Mouse (Mus musculus): ENCODE measurements around the gene Akap7. TPM values are rescaled to one million over a fixed set of nuclear protein-coding genes. Genes with fewer than 3 reads are reported as not detected.

Gene Akap7
- total and polyA plus RNA-seq, 3 experiments: 17.2 to 59.1 (median 56.2) TPM

DNA sequence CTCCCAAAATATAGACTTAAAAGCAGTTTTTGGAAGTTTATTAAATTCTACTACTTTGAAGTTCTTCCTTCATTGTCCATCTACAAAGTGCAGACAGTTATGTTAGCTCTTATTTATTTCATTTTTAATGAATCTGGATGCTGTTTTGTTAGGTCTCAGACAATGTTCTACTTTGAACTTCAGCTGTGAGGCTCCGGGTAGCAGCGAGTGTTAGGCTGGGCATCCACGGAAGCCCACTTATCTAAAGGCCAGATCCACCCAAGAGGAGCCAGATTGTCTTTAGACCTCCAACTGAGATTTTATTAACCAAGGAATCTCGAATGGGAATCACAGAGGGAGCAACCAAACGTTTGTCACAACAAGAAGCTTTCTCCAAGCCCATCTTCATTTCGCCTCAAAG is 2.5 kb downstream of the Akap7 start:
- no peak for DNase-seq
- H3K27me3 ChIP-seq (ENCODE audit: control insufficient read depth, insufficient read depth, low read length): no peaks in the 10 kb centered on the region
- no peaks in the 10 kb centered on the region for H3K36me3 ChIP-seq (ENCODE audit: control insufficient read depth, insufficient read depth, low read length)
- H3K4me3 ChIP-seq: no peak overlapping the region
- no peaks in the 10 kb centered on the region for H3K4me1 ChIP-seq (ENCODE audit: control insufficient read depth, insufficient read depth, low read length)
- no peak overlapping the region for H3K9ac ChIP-seq (ENCODE audit: low read depth, low read length)
- H3K79me2 ChIP-seq (replicated peaks; ENCODE audit: control insufficient read depth, insufficient read depth, low read length): no peaks in the 10 kb centered on the region
- intact Hi-C loops (cut with DNase I): no loop called here
- TF ChIP-seq EP300 (IDR thresholded peaks at IDR 0.05; ENCODE audit: insufficient read depth, low read depth, low read length) (no peak), CTCF (IDR thresholded peaks at IDR 0.05) (no peak), POLR2A (IDR thresholded peaks at IDR 0.05; ENCODE audit: insufficient read depth, low read depth, low read length) (no peak)
- 65% methylated on average over 6 of the region's 6 CpGs for WGBS
- no peak overlapping the region for H3K27ac ChIP-seq

DNA sequence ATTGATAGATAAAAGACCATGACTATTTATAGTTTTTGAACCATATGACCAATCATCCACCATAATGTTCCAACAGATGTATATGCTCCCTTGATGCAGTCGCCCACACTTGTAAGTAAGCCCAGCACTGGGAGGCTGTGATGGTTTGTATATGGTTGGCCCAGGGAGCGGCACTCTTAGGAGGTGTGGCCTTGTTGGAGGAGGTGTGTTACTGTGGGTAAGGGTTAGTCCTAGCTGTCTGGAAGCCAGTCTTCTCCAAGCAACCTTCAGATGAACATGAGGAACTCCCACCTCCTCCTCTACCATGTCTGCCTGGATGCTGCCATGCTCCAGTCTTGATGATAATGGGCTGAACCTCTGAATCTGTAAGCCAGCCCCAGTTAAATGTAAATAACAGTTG is 3.1 kb downstream of the Akap7 start:
- 100% methylated on average over 2 of the region's 2 CpGs for WGBS
- H3K4me1 ChIP-seq (ENCODE audit: control insufficient read depth, insufficient read depth, low read length): no peaks in the 10 kb centered on the region
- DNase-seq: no peak

DNA sequence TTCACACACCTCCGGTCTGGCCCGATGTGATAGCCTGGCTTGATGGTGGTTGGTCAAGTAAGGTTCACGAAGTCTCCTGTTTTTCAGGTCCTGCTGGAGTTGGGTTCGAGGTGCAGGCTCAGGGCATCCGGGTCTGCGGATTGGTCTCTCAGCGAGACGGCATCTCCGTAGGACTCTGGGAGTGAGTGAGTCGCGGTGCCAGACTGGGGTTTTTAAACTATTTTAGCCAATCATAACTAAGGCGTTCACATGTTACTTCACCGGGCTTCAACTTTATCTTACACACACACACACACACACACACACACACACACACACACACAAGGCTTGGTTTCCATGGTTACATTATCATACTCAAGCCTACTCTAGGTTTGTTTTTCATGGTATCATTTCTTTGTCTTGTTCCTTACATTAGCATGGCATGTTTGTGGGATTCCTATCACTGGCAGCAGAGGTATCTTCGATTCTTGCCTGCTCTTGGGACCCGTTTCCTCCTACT is 8.6 kb downstream of the Akap7 start:
- no peak for DNase-seq
- no peaks in the 10 kb centered on the region for H3K27me3 ChIP-seq (ENCODE audit: control insufficient read depth, insufficient read depth, low read length)
- TF ChIP-seq EP300 (IDR thresholded peaks at IDR 0.05; ENCODE audit: insufficient read depth, low read depth, low read length): no peak
- TF ChIP-seq POLR2A (IDR thresholded peaks at IDR 0.05; ENCODE audit: insufficient read depth, low read depth, low read length): 0 out of 2 replicates have a peak, but pooled peaks have one; percentile 19
- no peak overlapping the region for H3K9ac ChIP-seq (ENCODE audit: low read depth, low read length)
- WGBS: 87% methylated on average over 15 of the region's 15 CpGs
- H3K4me1 ChIP-seq (ENCODE audit: control insufficient read depth, insufficient read depth, low read length): peaks cover 5% of the 10 kb centered on the region
- no peak overlapping the region for H3K27ac ChIP-seq
- no peaks in the 10 kb centered on the region; the same call in 1 of the 2 replicates for H3K79me2 ChIP-seq (replicated peaks; ENCODE audit: control insufficient read depth, insufficient read depth, low read length)
- H3K4me3 ChIP-seq: no peak overlapping the region
- no peaks in the 10 kb centered on the region; the same call in 1 of the 2 replicates for H3K36me3 ChIP-seq (ENCODE audit: control insufficient read depth, insufficient read depth, low read length)
- intact Hi-C loops (cut with DNase I): loop anchor here (2.0 kb wide), 1 partner anchor 32 kb away; no protein-coding TSS in a partner anchor

More for the DNA sequence above, 3.1 kb downstream of the Akap7 start:
- Histone ChIP-seq H3K36me3 (ENCODE audit: control insufficient read depth, insufficient read depth, low read length) (no peaks in the 10 kb centered on the region), H3K27me3 (ENCODE audit: control insufficient read depth, insufficient read depth, low read length) (no peaks in the 10 kb centered on the region), H3K9ac (ENCODE audit: low read depth, low read length) (no peak overlapping the region), H3K79me2 (replicated peaks; ENCODE audit: control insufficient read depth, insufficient read depth, low read length) (no peaks in the 10 kb centered on the region), H3K4me3 (no peak overlapping the region), H3K27ac (no peak overlapping the region)
- TF ChIP-seq CTCF (IDR thresholded peaks at IDR 0.05): no peak
- no peak for TF ChIP-seq POLR2A (IDR thresholded peaks at IDR 0.05; ENCODE audit: insufficient read depth, low read depth, low read length)
- TF ChIP-seq EP300 (IDR thresholded peaks at IDR 0.05; ENCODE audit: insufficient read depth, low read depth, low read length): no peak
- intact Hi-C loops (cut with DNase I): no loop called here

DNA sequence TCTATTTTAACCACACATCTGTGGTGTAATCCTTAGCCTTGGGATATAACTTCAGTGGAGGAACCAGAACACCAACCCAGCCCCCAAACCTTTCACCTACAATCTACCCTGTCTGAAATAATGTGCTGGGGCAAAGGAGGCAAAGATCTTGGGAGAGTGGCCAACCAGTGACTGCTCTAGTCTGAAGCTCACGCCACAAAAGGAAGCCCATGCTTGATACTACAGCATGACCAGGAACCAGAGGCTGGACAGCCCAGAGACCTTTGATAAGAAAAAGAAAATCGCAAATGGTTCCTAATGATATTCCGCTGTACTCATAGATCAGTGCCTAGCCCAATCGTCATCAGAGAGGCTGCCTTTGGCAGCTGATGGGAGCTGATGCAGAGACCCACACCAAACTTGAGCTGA is 9.4 kb downstream of the Akap7 start:
- Histone ChIP-seq H3K79me2 (replicated peaks; ENCODE audit: control insufficient read depth, insufficient read depth, low read length) (no peaks in the 10 kb centered on the region; the same call in 1 of the 2 replicates), H3K9ac (ENCODE audit: low read depth, low read length) (no peak overlapping the region; the same call in 1 of the 2 replicates), H3K27me3 (ENCODE audit: control insufficient read depth, insufficient read depth, low read length) (no peaks in the 10 kb centered on the region), H3K4me1 (ENCODE audit: control insufficient read depth, insufficient read depth, low read length) (peaks cover 5% of the 10 kb centered on the region), H3K36me3 (ENCODE audit: control insufficient read depth, insufficient read depth, low read length) (no peaks in the 10 kb centered on the region; the same call in 1 of the 2 replicates), H3K27ac (peak overlapping the region; percentile 77), H3K4me3 (peak overlapping the region; percentile 60)
- 27% methylated on average over 4 of the region's 4 CpGs for WGBS
- intact Hi-C loops (cut with DNase I): loop anchor here (2.0 kb wide), 1 partner anchor 33 kb away; no protein-coding TSS in a partner anchor
- no peak for TF ChIP-seq EP300 (IDR thresholded peaks at IDR 0.05; ENCODE audit: insufficient read depth, low read depth, low read length)
- TF ChIP-seq POLR2A (IDR thresholded peaks at IDR 0.05; ENCODE audit: insufficient read depth, low read depth, low read length): 0 out of 2 replicates have a peak, but pooled peaks have one; percentile 18
- peak; percentile 43 to 46 for DNase-seq

DNA sequence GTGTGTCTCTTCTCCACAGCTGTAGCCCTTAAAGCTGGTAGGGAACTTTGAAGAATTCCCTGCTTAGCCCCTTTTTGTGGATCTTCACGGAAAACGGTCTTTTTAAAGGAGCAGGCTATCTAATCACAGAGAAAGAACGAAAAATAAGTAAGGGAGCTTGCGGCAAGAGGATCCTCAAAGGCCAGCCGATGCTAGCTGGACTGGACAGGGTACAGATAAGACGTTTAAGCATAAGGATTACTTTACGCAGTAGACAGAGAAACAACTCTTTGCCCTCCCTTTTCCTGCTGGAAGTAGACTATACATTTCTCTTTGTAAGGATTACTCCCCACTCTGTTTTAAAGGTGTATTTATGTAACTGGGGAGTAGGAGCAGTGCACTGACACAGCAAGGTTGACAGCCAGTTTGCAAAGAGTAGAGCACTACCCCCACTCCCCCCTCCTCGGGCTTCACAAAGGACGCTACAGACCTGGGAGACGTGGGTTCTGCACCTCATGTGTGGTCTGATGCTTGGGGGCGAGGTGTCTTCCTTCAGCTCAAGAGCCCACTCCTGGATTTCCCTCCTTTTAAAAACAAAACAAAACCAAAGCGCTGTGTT is 9.9 kb downstream of the Akap7 start:
- no peak for TF ChIP-seq EP300 (IDR thresholded peaks at IDR 0.05; ENCODE audit: insufficient read depth, low read depth, low read length)
- no peak for TF ChIP-seq CTCF (IDR thresholded peaks at IDR 0.05)
- H3K36me3 ChIP-seq (ENCODE audit: control insufficient read depth, insufficient read depth, low read length): no peaks in the 10 kb centered on the region; the same call in 1 of the 2 replicates
- peak overlapping the region; percentile 60 for H3K4me3 ChIP-seq
- H3K4me1 ChIP-seq (ENCODE audit: control insufficient read depth, insufficient read depth, low read length): peaks cover 5% of the 10 kb centered on the region
- WGBS: 10% methylated on average over 12 of the region's 12 CpGs
- no peaks in the 10 kb centered on the region; the same call in 1 of the 2 replicates for H3K79me2 ChIP-seq (replicated peaks; ENCODE audit: control insufficient read depth, insufficient read depth, low read length)
- DNase-seq: peak in 1 of 2 experiments; percentile 52
- intact Hi-C loops (cut with DNase I): loop anchor here (1.0 to 2.0 kb wide), 2 partner anchors 33 to 62 kb away; partner anchors contain the start of gene Epb41l2
- peak overlapping the region; percentile 77 for H3K27ac ChIP-seq
- peak overlapping the region; percentile 72 for H3K9ac ChIP-seq (ENCODE audit: low read depth, low read length)
- no peaks in the 10 kb centered on the region for H3K27me3 ChIP-seq (ENCODE audit: control insufficient read depth, insufficient read depth, low read length)
